Mouse (Mus musculus): ENCODE results near the gene 1700034J05Rik.

DNA sequence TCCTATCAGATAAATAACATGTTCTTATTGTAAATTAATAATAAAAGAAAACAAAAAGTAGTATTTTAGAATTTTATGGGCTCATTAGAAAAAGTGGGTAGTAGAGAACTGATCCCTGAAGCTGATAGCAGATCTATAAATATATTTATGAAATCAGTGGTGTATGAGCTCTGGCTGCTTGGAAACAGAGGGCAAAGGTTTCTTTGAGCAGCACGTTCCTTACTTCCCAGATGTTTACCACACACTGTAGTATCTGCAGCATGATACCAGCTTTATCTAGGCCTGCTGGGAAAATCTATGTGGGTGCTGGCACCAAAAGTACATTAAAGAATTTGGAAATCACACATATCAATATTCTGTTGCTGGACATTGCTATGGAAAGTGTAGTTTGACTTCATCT lies 18.5 kb upstream of the 1700034J05Rik start:
- no peak for TF ChIP-seq CTCF (IDR thresholded peaks at IDR 0.05; ENCODE audit: low read depth, low read length)
- no peak for TF ChIP-seq POLR2A (IDR thresholded peaks at IDR 0.05; ENCODE audit: insufficient read depth, low read length)
